Mouse (Mus musculus) mesoderm, embryonic 11.5 days (tissue): Measurements from ENCODE around the gene Lamb3.

Source experiments
- DNase-seq: peaks from one replicate; pipeline ENCODE4 v3.0.0-alpha.2; 2012; ENCODE audit warnings: low read depth, low spot score

Gene Lamb3

GRCm38 (mm10) chr1:193338363-193338995 lies 131.0 kb downstream of the Lamb3 start:
- DNase-seq, result no peak

- DNase-seq, result no peak
Observed at GRCm38 (mm10) chr1:193342198-193342946, 134.9 kb downstream of the Lamb3 start.

DNA sequence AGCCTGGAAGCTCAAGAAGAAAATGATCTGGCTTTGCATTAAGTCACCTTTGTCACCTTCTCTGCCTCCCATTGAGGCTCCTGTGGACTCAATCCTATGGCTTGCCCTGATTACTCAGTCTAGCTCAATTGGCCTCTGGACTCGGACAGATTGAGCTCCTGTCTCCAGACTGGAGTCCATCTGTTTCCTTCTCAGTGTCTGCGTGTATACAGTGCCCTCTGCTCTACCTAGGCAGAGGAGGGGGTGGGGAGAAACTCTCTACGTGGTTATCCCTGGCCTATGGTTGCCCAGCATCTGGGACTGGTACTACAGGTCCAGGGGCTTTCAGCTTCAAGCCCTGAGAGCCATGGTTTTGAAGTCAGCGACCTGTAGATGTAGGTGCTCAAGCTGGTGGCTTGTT lies 136.4 kb downstream of the Lamb3 start:
- DNase-seq, result no peak

DNA sequence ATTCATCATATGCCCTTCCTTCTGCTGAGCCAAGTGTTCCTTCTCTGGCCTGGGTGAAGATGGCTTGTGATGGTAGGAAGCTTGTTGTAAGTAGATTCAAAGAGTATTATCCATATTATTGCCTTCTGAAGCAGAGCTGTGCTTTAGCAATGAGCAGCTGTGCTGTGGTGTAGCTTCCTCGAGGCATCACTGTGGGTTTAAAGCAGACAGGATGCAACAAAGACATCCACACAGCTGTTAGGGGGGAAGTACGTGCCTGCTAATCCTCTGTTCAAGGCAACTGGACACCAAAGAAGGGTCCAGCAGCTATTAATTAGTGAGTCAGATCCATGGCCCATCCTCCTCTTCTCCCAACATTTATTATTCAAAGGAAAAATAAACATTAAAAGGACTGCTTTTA lies 137.5 kb downstream of the Lamb3 start:
- DNase-seq, result no peak

- no peak for DNase-seq
Observed at GRCm38 (mm10) chr1:193346908-193347307, 139.4 kb downstream of the Lamb3 start.

- no peak for DNase-seq
Observed at GRCm38 (mm10) chr1:193348261-193348962, 140.9 kb downstream of the Lamb3 start.

GRCm38 (mm10) chr1:193349702-193350545 lies 142.4 kb downstream of the Lamb3 start:
- DNase-seq, result no peak

DNA sequence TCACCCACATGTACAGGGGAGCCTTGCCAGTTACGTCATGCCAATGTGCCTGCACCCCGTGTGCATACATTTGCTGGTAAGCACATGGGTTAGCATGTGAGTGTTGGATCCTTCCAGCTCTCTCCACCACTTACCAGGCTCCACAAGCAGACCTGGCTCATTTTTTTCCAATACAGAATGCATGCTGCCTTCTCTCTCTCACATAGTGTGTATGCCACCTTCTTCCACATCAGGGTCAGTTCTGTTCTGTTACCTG lies 143.0 kb downstream of the Lamb3 start:
- no peak for DNase-seq

DNA sequence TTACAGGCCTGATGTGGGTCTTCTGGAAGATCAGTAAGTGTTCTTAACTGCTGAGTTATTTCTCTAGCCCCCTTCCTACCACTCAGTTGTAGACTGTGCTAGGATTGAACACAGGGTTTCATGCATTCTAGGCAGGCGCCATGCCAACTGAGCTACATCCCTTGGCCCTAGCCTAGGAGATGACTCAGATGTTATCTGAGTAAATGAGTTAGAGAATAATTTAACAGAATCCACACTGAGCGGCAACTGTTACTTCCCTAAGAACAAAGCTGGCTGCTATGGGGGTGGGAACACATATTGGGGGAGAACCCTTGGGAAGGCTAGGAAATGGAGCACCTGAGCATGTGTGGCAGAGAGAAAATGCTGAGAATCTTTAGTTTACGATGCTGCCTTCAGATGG lies 144.1 kb downstream of the Lamb3 start:
- DNase-seq, result no peak

- no peak for DNase-seq
Observed at GRCm38 (mm10) chr1:193359199-193359598, 151.7 kb downstream of the Lamb3 start.

GRCm38 (mm10) chr1:193361181-193361580 lies 153.7 kb downstream of the Lamb3 start:
- DNase-seq, result no peak

- DNase-seq, result no peak
Observed at GRCm38 (mm10) chr1:193362078-193362477, 154.6 kb downstream of the Lamb3 start.

DNA sequence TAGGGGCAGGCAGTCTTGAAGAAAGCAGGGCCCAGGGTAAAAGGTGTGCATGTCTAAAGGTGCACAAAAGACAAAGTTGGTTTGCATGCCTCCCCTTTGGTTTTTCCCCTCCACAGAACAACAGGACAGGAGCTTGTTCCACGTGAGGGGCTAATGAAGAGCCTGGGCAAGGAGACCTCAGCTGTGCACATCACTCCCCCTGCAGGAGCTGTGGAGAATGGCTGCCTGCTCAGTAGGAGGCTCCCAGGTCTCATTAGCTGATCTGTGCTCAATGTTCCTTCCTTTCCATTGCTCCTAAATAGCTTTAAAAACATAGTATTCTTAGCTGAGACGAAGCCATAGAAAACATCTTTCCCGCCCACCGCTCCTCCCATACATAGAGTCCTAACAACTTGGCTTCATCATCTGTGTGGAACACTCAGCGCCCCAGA lies 156.3 kb downstream of the Lamb3 start:
- DNase-seq, result peak; percentile 37

GRCm38 (mm10) chr1:193368055-193368454 lies 160.6 kb downstream of the Lamb3 start:
- DNase-seq, result no peak

- no peak for DNase-seq
Observed at GRCm38 (mm10) chr1:193369091-193369490, 161.6 kb downstream of the Lamb3 start.

DNA sequence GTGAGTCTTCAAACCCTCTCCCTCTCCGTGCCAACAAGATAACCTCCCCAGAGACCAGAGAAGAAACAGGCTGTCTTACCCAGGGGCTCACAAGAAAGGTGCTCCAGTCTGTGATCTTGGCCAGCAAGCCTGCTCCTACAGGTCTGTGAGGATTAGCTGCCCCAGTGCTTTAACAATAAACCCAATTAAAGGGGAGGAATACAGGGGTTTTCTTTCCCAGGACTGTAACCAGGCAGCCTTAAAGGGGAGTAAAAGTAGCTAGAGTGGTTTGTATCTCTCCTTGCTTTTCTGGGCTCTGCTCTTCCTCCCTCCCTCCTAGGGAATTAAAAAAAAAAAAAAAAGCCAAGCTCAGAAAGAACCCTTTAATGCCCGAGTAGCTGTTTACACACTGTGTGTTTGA lies 162.6 kb downstream of the Lamb3 start, which contains the start of gene Camk1g:
TSS of gene Camk1g (minus strand) at position 203 of the 400 bp plus-strand sequence.
- DNase-seq, result peak; percentile 80

DNA sequence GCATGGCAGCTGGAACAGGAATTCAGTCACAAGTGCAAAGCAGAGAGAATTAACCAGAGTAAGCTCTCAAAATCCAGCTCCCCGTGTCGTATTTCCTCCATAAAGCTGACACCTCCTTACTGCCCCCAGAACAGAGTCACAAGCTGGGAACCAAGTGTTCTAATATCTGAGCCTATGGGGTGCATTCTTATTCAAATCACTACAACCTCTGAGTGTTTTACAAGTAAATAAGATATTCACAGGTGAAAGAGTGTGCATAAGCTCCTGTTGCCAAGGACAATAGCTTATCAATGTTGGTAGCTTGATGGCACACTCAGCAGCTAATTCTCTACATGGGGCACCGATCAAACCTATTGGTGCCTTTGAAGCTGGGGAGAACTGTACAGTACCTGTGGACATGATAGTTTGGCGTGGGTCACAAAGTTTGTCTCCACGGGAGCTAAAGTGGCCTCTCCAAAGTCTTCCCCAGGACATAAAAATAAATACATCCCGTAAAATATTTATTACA lies 166.5 kb downstream of the Lamb3 start:
- no peak for DNase-seq

DNA sequence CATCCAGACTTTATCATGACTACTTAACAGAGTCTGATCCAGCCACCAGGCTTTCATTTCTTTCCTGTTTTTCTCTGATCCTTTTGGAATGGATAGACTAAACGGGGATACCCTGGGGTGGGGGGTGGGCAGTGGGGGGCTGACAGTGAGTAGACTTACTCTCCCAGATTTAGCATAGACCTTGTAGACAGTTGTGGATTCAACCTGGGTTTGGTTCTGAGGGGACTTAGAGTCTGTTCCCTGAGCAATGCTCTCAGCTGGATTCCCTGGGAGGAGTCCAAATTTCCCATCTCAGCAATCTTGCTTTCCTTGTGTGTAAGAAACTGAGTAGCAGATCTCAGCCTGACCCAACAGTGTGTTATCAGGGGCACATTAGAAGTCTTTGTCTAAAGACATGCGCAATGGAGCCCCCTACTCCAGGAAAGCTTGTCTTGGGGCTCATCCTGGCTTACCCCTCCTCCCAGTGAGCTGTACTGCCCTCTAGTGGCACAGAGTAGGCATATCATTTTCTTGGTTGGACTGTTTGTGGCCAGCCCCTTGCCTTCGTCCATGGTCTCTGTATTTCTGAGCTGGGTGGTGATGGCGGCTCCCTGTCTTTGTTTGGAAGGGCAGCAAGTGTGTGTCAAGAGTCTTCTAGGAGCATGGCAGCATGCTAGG lies 169.1 kb downstream of the Lamb3 start:
- DNase-seq, result peak; percentile 82

DNA sequence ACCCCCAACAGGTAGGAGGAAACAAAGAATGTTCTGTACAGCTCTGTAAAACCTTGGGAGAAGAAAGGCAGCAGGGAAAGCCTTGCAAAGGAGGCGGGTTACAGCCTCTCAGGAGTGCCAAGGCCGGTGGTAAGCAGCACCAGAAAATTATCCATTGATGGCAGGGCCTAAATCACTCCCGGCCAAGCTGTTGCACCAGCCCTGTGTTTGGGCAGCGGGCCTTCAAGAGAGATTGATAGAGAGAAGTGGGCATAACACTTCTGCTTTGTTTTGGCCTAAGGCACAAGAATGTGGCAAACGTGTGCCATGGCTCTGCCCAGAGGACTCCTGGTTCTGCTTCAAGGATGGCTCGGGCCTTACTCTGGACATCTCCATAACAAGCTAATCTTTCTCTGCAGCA lies 172.1 kb downstream of the Lamb3 start:
- DNase-seq, result no peak

DNA sequence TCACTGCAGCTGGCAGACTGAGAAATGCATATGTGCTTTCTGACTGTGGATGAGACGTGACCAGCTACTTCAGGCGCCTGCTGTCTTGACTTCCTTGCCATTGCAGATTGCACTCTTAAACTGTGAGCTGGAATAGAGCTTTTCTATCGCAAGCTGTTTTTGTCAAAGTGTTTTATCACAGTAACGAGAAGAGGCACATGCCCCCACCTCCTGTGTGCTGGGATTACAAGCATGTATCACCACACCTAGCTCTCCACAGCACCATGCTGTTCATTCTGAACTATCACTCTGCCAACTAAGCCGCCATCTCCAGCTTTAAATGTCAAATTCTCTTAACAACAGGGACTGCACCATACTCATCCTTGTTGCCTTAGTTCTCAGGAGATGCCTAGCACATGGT lies 173.4 kb downstream of the Lamb3 start:
- no peak for DNase-seq
